Mouse (Mus musculus): Measurements from ENCODE around the gene Zrsr1.

DNA sequence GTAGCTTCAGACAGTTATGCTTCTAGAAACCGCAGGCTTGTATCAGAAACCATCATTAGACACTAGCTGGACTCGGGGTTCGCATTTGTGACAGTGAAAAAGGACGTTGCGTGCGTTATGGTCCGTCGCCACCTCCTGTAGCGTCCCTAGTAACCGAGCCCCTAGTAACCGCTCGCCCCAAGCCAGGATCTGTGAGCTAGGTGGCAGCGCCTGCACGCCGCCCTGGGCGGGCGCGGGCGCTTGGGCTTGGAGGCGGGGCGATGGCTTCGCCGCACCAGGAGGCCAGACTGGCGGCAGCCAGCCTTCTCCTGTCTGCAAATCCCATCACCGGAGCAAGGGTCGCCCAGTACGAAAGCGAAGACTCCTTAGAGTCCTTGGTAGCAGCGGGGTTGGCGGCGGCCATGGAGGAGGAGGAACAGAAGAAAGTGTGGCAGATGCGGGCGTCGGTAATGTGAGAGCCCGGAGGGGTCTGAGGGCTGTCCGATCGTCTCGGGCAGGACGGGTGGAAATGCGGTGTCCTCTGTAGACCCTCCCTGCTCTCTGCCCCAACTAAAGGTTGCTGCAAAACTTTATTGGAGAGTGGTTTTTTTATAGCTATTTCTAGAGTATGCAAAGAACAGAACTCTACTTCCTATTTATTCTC is 36.5 kb downstream of the Zrsr1 start:
- TF ChIP-seq GATA1 (IDR thresholded peaks at IDR 0.05; ENCODE audit: borderline replicate concordance, low read length): no peak
- TF ChIP-seq FLI1 (IDR thresholded peaks at IDR 0.05; ENCODE audit: low read length): no peak

Measured in megakaryocyte, embryonic 14.5 days (primary cell).